Mouse (Mus musculus) megakaryocyte, embryonic 14.5 days (primary cell): Measurements from ENCODE around the gene Defa30. TPM values are rescaled to one million over a fixed set of nuclear protein-coding genes. Genes with fewer than 3 reads are reported as not detected.
"Not testable (repeated sequence)": the region's sequence is repeated elsewhere in the genome, so short reads cannot be mapped to it uniquely, and the experiment has no call there.

Experiments
- H3K27me3 ChIP-seq: replicated peaks from 2 replicates; pipeline ENCODE3; 2012; ENCODE audit warnings: inconsistent platforms
- H3K36me3 ChIP-seq: replicated peaks from 2 replicates; pipeline ENCODE3; 2012; ENCODE audit warnings: low read length, inconsistent platforms, mixed read lengths
- H3K4me1 ChIP-seq: 2 replicates; pipeline ENCODE4 v1.6.1; 2012; ENCODE audit warnings: inconsistent platforms
- H3K4me3 ChIP-seq: replicated peaks from 2 replicates; pipeline ENCODE3; 2012; ENCODE audit warnings: moderate library complexity, mild to moderate bottlenecking, inconsistent platforms
- H3K9me3 ChIP-seq: 2 replicates; pipeline ENCODE4 v1.6.1; 2012; ENCODE audit warnings: inconsistent platforms
- FLI1 ChIP-seq: IDR thresholded peaks from 2 replicates; pipeline ENCODE4 v1.6.1; 2012; ENCODE audit warnings: low read length, inconsistent platforms, mixed read lengths
- GATA1 ChIP-seq: IDR thresholded peaks from 3 replicates; pipeline ENCODE4 v1.6.1; 2012; ENCODE audit warnings: mixed read lengths, low read length, inconsistent platforms, borderline replicate concordance
- polyA plus RNA-seq: library from polyadenylated mRNA; stranded (reverse); fragments of >175 nt; gene quantifications from 2 replicates; pipeline ENCODE4 v1.2.3, GENCODE M21; 2012; ENCODE audit warnings: low replicate concordance; ENCODE audit not compliant: insufficient read depth

The Defa30 gene
- polyA plus RNA-seq: not detected in 2 replicates

- H3K4me3 ChIP-seq, H3K36me3 ChIP-seq, H3K27me3 ChIP-seq, H3K9me3 ChIP-seq, H3K4me1 ChIP-seq: not testable (repeated sequence)
Observed at GRCm38 (mm10) chr8:21134342-21134741, at the start of gene Defa30. TSS of gene Defa30 (plus strand) at chr8:21134642.

DNA sequence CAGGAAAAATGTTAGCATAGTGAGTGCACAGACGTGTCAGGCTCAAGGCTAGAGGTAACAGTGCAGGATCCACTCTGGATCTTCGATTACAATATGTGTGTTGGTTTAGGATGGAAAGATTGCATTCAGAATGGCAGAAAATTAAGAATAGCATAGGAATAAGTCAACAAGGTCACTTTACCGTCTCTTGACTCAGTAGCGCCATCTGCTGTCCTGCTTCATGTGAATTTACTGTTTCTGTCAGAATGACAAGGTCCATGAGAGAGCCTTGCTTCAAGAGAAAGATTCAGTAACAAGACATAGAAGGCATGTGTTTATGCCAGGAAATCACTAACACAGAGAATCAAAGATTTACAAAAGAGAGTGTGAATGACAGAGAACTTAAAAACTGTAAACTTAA is 41.3 kb upstream of the Defa30 start:
- no peaks in the 10 kb centered on the region for H3K4me1 ChIP-seq
- H3K27me3 ChIP-seq: no peaks in the 10 kb centered on the region
- no peaks in the 10 kb centered on the region for H3K9me3 ChIP-seq
- H3K36me3 ChIP-seq: no peaks in the 10 kb centered on the region
- H3K4me3 ChIP-seq: no peak overlapping the region
- TF ChIP-seq GATA1 (no peak), FLI1 (no peak)

GRCm38 (mm10) chr8:21095950-21096349 is 38.5 kb upstream of the Defa30 start, which contains the start of gene Gm14851:
TSS of gene Gm14851 (minus strand) at chr8:21096050.
- H3K4me1 ChIP-seq, H3K36me3 ChIP-seq, H3K9me3 ChIP-seq, H3K27me3 ChIP-seq, H3K4me3 ChIP-seq: not testable (repeated sequence)

GRCm38 (mm10) chr8:21161977-21162376 is 27.5 kb downstream of the Defa30 start, which contains the start of gene Defa22:
TSS of gene Defa22 (plus strand) at chr8:21162277.
- H3K9me3 ChIP-seq, H3K27me3 ChIP-seq, H3K36me3 ChIP-seq, H3K4me1 ChIP-seq, H3K4me3 ChIP-seq: not testable (repeated sequence)

Other genes starting within 250 kb of the Defa30 start
- gene Defb33, start 242.0 kb upstream of the Defa30 start, polyA plus RNA-seq: not detected in 2 replicates
- gene Gm15056, start 232.0 kb upstream of the Defa30 start, polyA plus RNA-seq: not detected in 2 replicates
- gene Gm6040, start 212.6 kb upstream of the Defa30 start, polyA plus RNA-seq: not detected in 2 replicates
- not detected in 2 replicates for gene AY761185, start 189.9 kb upstream of the Defa30 start, polyA plus RNA-seq
- not detected in 2 replicates for gene Defa21, start 109.1 kb upstream of the Defa30 start, polyA plus RNA-seq
- gene Defa23, start 79.6 kb upstream of the Defa30 start, polyA plus RNA-seq: not detected in 2 replicates
- gene Defa35, start 69.6 kb upstream of the Defa30 start, polyA plus RNA-seq: not detected in 2 replicates
- not detected in 2 replicates for gene Defa25, start 50.2 kb upstream of the Defa30 start, polyA plus RNA-seq
- not detected in 2 replicates for gene Gm14851, start 38.6 kb upstream of the Defa30 start, polyA plus RNA-seq
- not detected in 2 replicates for gene Defa22, start 27.6 kb downstream of the Defa30 start, polyA plus RNA-seq
- not detected in 2 replicates for gene Defa31, start 57.0 kb downstream of the Defa30 start, polyA plus RNA-seq
- gene Gm15293, start 66.9 kb downstream of the Defa30 start, polyA plus RNA-seq: not detected in 2 replicates
- not detected in 2 replicates for gene Gm15292, start 115.1 kb downstream of the Defa30 start, polyA plus RNA-seq
- not detected in 2 replicates for gene Defa27, start 180.9 kb downstream of the Defa30 start, polyA plus RNA-seq
- not detected in 2 replicates for gene Defa29, start 192.4 kb downstream of the Defa30 start, polyA plus RNA-seq
- not detected in 2 replicates for gene Defa2, start 243.9 kb downstream of the Defa30 start, polyA plus RNA-seq